Mouse (Mus musculus) E14TG2a.4 (cell line): Measurements from ENCODE around the gene Tut4.

Experiments
- H3K27me3 ChIP-seq: 2 replicates; pipeline ENCODE4 v1.6.1; 2014; ENCODE audit warnings: low read length, control low read depth; ENCODE audit not compliant: insufficient read depth
- H3K36me3 ChIP-seq: 2 replicates; pipeline ENCODE4 v1.6.1; 2014; ENCODE audit warnings: low read length, control low read depth; ENCODE audit not compliant: insufficient read depth
- H3K4me1 ChIP-seq: replicated peaks from 2 replicates; pipeline ENCODE4 v1.6.1; 2014; ENCODE audit warnings: low read depth, low read length, control low read depth
- H3K4me3 ChIP-seq: replicated peaks from 2 replicates; pipeline ENCODE4 v1.5.1; 2014; ENCODE audit warnings: mild to moderate bottlenecking, low read length
- H3K9me3 ChIP-seq: 2 replicates; pipeline ENCODE4 v1.6.1; 2014; ENCODE audit warnings: low read length, control low read depth
- CTCF ChIP-seq: conservative IDR thresholded peaks from 2 replicates; pipeline ENCODE4 v1.5.1; 2014; ENCODE audit warnings: low read length
- NANOG ChIP-seq: IDR thresholded peaks from 2 replicates; pipeline ENCODE4 v1.6.1; 2014; ENCODE audit warnings: borderline replicate concordance, low read length, mixed read lengths
- POU5F1 ChIP-seq: IDR thresholded peaks from 2 replicates; pipeline ENCODE4 v1.6.1; 2014; ENCODE audit warnings: low read length, borderline replicate concordance

Tut4 gene

GRCm38 (mm10) chr4:108459231-108460155 lies at the start of gene Tut4:
Gene Tut4 (plus strand): TSS chr4:108459426.
- Histone ChIP-seq H3K36me3 (no peaks in the 10 kb centered on the region), H3K27me3 (peaks cover 11% of the 10 kb centered on the region; the same call in 1 of the 2 replicates), H3K4me1 (peaks cover 13% of the 10 kb centered on the region), H3K4me3 (peak within 1 kb of the TSS; percentile 94), H3K9me3 (no peaks in the 10 kb centered on the region)
- no peak for TF ChIP-seq POU5F1
- no peak for TF ChIP-seq NANOG
- TF ChIP-seq CTCF = no peak

- no peaks in the 10 kb centered on the region for H3K27me3 ChIP-seq
- TF ChIP-seq CTCF (no peak), POU5F1 (no peak)
- no peaks in the 10 kb centered on the region for H3K36me3 ChIP-seq
- no peak overlapping the region for H3K4me3 ChIP-seq
- H3K9me3 ChIP-seq = no peaks in the 10 kb centered on the region
- H3K4me1 ChIP-seq = no peaks in the 10 kb centered on the region
Observed at GRCm38 (mm10) chr4:108424587-108424986, 34.6 kb upstream of the Tut4 start.

- Histone ChIP-seq H3K36me3 (no peaks in the 10 kb centered on the region), H3K4me3 (no peak overlapping the region), H3K4me1 (peaks cover 4% of the 10 kb centered on the region; the same call in 1 of the 2 replicates), H3K9me3 (no peaks in the 10 kb centered on the region), H3K27me3 (peaks cover 4% of the 10 kb centered on the region; the same call in 1 of the 2 replicates)
- TF ChIP-seq POU5F1 = no peak
- TF ChIP-seq NANOG = no peak
- no peak for TF ChIP-seq CTCF
Observed at GRCm38 (mm10) chr4:108427719-108428340, 31.4 kb upstream of the Tut4 start.

GRCm38 (mm10) chr4:108428341-108428721 lies 30.9 kb upstream of the Tut4 start:
- H3K4me1 ChIP-seq = peaks cover 4% of the 10 kb centered on the region; the same call in 1 of the 2 replicates
- H3K36me3 ChIP-seq = no peaks in the 10 kb centered on the region
- peaks cover 4% of the 10 kb centered on the region; the same call in 1 of the 2 replicates for H3K27me3 ChIP-seq
- no peak overlapping the region for H3K4me3 ChIP-seq
- no peaks in the 10 kb centered on the region for H3K9me3 ChIP-seq
- TF ChIP-seq CTCF (no peak), POU5F1 (no peak)

GRCm38 (mm10) chr4:108430656-108431560 lies 28.3 kb upstream of the Tut4 start:
- Histone ChIP-seq H3K9me3 (no peaks in the 10 kb centered on the region), H3K4me1 (peaks cover 4% of the 10 kb centered on the region; the same call in 1 of the 2 replicates), H3K27me3 (peaks cover 4% of the 10 kb centered on the region; the same call in 1 of the 2 replicates), H3K4me3 (no peak overlapping the region), H3K36me3 (no peaks in the 10 kb centered on the region)
- no peak for TF ChIP-seq POU5F1
- no peak for TF ChIP-seq CTCF
- TF ChIP-seq NANOG = no peak

GRCm38 (mm10) chr4:108431561-108431936 lies 27.7 kb upstream of the Tut4 start:
- no peaks in the 10 kb centered on the region for H3K9me3 ChIP-seq
- H3K4me1 ChIP-seq = peaks cover 4% of the 10 kb centered on the region; the same call in 1 of the 2 replicates
- peaks cover 4% of the 10 kb centered on the region; the same call in 1 of the 2 replicates for H3K27me3 ChIP-seq
- no peak overlapping the region for H3K4me3 ChIP-seq
- no peak for TF ChIP-seq CTCF
- TF ChIP-seq NANOG = no peak
- no peaks in the 10 kb centered on the region for H3K36me3 ChIP-seq

- H3K27me3 ChIP-seq = peaks cover 4% of the 10 kb centered on the region; the same call in 1 of the 2 replicates
- H3K4me3 ChIP-seq = no peak overlapping the region
- TF ChIP-seq POU5F1 (no peak), NANOG (no peak), CTCF (no peak)
- H3K36me3 ChIP-seq = no peaks in the 10 kb centered on the region
- no peaks in the 10 kb centered on the region for H3K9me3 ChIP-seq
- H3K4me1 ChIP-seq = peaks cover 4% of the 10 kb centered on the region; the same call in 1 of the 2 replicates
Observed at GRCm38 (mm10) chr4:108433341-108433740, 25.9 kb upstream of the Tut4 start.

GRCm38 (mm10) chr4:108434221-108434620 lies 25.0 kb upstream of the Tut4 start:
- TF ChIP-seq NANOG (no peak), CTCF (no peak), POU5F1 (no peak)
- H3K9me3 ChIP-seq = no peaks in the 10 kb centered on the region
- no peak overlapping the region for H3K4me3 ChIP-seq
- peaks cover 4% of the 10 kb centered on the region; the same call in 1 of the 2 replicates for H3K27me3 ChIP-seq
- H3K4me1 ChIP-seq = peaks cover 4% of the 10 kb centered on the region; the same call in 1 of the 2 replicates
- no peaks in the 10 kb centered on the region for H3K36me3 ChIP-seq
